Mouse (Mus musculus): ENCODE measurements at regions not wholly inside any gene's neighbourhood (a gene's known extent, or its start where the extent isn't known, plus 50 kb on each side); places are given as distances from the start of the nearest gene placed in this dataset.

- ATAC-seq (ENCODE audit: low FRiP score), result no peak
Observed at GRCm38 (mm10) chr7:71234176-71234769, 117.0 kb downstream of the Gm10295 start.

GRCm38 (mm10) chr7:71232821-71233815 is 118.2 kb downstream of the Gm10295 start:
- no peaks in the 10 kb centered on the region for H3K27me3 ChIP-seq
- no peak overlapping the region for H3K27ac ChIP-seq
- no peak for ATAC-seq (ENCODE audit: low FRiP score)
- no peaks in the 10 kb centered on the region for H3K9me3 ChIP-seq (replicated peaks)
- no peak overlapping the region for H3K4me2 ChIP-seq (replicated peaks)
- H3K9ac ChIP-seq, result no peak overlapping the region
- 80% methylated on average over 8 of the region's 8 CpGs for WGBS
- H3K4me1 ChIP-seq, result peaks cover 2% of the 10 kb centered on the region
- H3K4me3 ChIP-seq, result no peak overlapping the region
- no peaks in the 10 kb centered on the region for H3K36me3 ChIP-seq

More at GRCm38 (mm10) chr7:71234176-71234769, 117.0 kb downstream of the Gm10295 start:
- WGBS, result 63% methylated on average over 5 of the region's 5 CpGs
- Histone ChIP-seq H3K9me3 (replicated peaks) (no peaks in the 10 kb centered on the region), H3K9ac (no peak overlapping the region), H3K36me3 (no peaks in the 10 kb centered on the region), H3K4me2 (replicated peaks) (no peak overlapping the region), H3K27ac (no peak overlapping the region), H3K4me1 (peaks cover 2% of the 10 kb centered on the region), H3K27me3 (no peaks in the 10 kb centered on the region), H3K4me3 (no peak overlapping the region)

- H3K4me3 ChIP-seq, result no peak overlapping the region
- no peaks in the 10 kb centered on the region for H3K27me3 ChIP-seq
- H3K4me1 ChIP-seq, result peaks cover 2% of the 10 kb centered on the region; the same call in 1 of the 2 replicates
- H3K27ac ChIP-seq, result no peak overlapping the region
- no peaks in the 10 kb centered on the region for H3K9me3 ChIP-seq (replicated peaks)
- H3K4me2 ChIP-seq (replicated peaks), result no peak overlapping the region
- no peak overlapping the region for H3K9ac ChIP-seq
- WGBS, result 53% methylated on average over 4 of the region's 4 CpGs
- ATAC-seq (ENCODE audit: low FRiP score), result no peak
- H3K36me3 ChIP-seq, result no peaks in the 10 kb centered on the region
Observed at GRCm38 (mm10) chr7:71230901-71231477, 120.3 kb downstream of the Gm10295 start.

GRCm38 (mm10) chr7:71229183-71229582 is 122.1 kb downstream of the Gm10295 start:
- no peak overlapping the region for H3K27ac ChIP-seq
- H3K4me2 ChIP-seq (replicated peaks), result no peak overlapping the region
- H3K27me3 ChIP-seq, result no peaks in the 10 kb centered on the region
- 77% methylated on average over 3 of the region's 3 CpGs for WGBS
- H3K9ac ChIP-seq, result no peak overlapping the region
- H3K4me1 ChIP-seq, result peaks cover 2% of the 10 kb centered on the region; the same call in 1 of the 2 replicates
- H3K9me3 ChIP-seq (replicated peaks), result no peaks in the 10 kb centered on the region
- H3K36me3 ChIP-seq, result no peaks in the 10 kb centered on the region
- no peak for ATAC-seq (ENCODE audit: low FRiP score)
- H3K4me3 ChIP-seq, result no peak overlapping the region

GRCm38 (mm10) chr7:71224320-71224865 is 126.9 kb downstream of the Gm10295 start:
- H3K4me2 ChIP-seq (replicated peaks), result no peak overlapping the region
- no peaks in the 10 kb centered on the region for H3K4me1 ChIP-seq
- H3K9me3 ChIP-seq (replicated peaks), result no peaks in the 10 kb centered on the region
- H3K36me3 ChIP-seq, result no peaks in the 10 kb centered on the region
- no peak for ATAC-seq (ENCODE audit: low FRiP score)
- WGBS, result 90% methylated on average over 9 of the region's 9 CpGs
- H3K4me3 ChIP-seq, result no peak overlapping the region
- H3K27me3 ChIP-seq, result no peaks in the 10 kb centered on the region
- H3K9ac ChIP-seq, result no peak overlapping the region
- H3K27ac ChIP-seq, result no peak overlapping the region

GRCm38 (mm10) chr7:71223513-71224319 is 127.6 kb downstream of the Gm10295 start:
- Histone ChIP-seq H3K9me3 (replicated peaks) (no peaks in the 10 kb centered on the region), H3K27me3 (no peaks in the 10 kb centered on the region), H3K36me3 (no peaks in the 10 kb centered on the region), H3K4me3 (no peak overlapping the region), H3K4me1 (no peaks in the 10 kb centered on the region), H3K4me2 (replicated peaks) (no peak overlapping the region), H3K9ac (no peak overlapping the region), H3K27ac (no peak overlapping the region)
- WGBS, result 80% methylated on average over 17 of the region's 17 CpGs
- ATAC-seq (ENCODE audit: low FRiP score), result no peak

- Histone ChIP-seq H3K27me3 (no peaks in the 10 kb centered on the region), H3K27ac (no peak overlapping the region), H3K4me2 (replicated peaks) (no peak overlapping the region), H3K9ac (no peak overlapping the region), H3K4me3 (no peak overlapping the region), H3K36me3 (no peaks in the 10 kb centered on the region), H3K4me1 (no peaks in the 10 kb centered on the region), H3K9me3 (replicated peaks) (no peaks in the 10 kb centered on the region)
- no peak for ATAC-seq (ENCODE audit: low FRiP score)
- 85% methylated on average over 7 of the region's 7 CpGs for WGBS
Observed at GRCm38 (mm10) chr7:71217344-71217743, 133.9 kb downstream of the Gm10295 start.

- no peak overlapping the region for H3K4me3 ChIP-seq
- H3K4me1 ChIP-seq, result no peaks in the 10 kb centered on the region
- no peaks in the 10 kb centered on the region for H3K36me3 ChIP-seq
- no peaks in the 10 kb centered on the region for H3K27me3 ChIP-seq
- no peaks in the 10 kb centered on the region for H3K9me3 ChIP-seq (replicated peaks)
- H3K4me2 ChIP-seq (replicated peaks), result no peak overlapping the region
- H3K27ac ChIP-seq, result no peak overlapping the region
- ATAC-seq (ENCODE audit: low FRiP score), result no peak
- WGBS, result 59% methylated on average over 2 of the region's 2 CpGs
- H3K9ac ChIP-seq, result no peak overlapping the region
Observed at GRCm38 (mm10) chr7:71216808-71217207, 134.5 kb downstream of the Gm10295 start.

GRCm38 (mm10) chr7:71214500-71215055 is 136.7 kb downstream of the Gm10295 start:
- no peaks in the 10 kb centered on the region for H3K27me3 ChIP-seq
- WGBS, result 78% methylated on average over 13 of the region's 13 CpGs
- no peak overlapping the region for H3K27ac ChIP-seq
- ATAC-seq (ENCODE audit: low FRiP score), result no peak
- H3K4me1 ChIP-seq, result no peaks in the 10 kb centered on the region
- H3K4me3 ChIP-seq, result no peak overlapping the region
- H3K36me3 ChIP-seq, result no peaks in the 10 kb centered on the region
- no peak overlapping the region for H3K4me2 ChIP-seq (replicated peaks)
- H3K9me3 ChIP-seq (replicated peaks), result no peaks in the 10 kb centered on the region
- no peak overlapping the region for H3K9ac ChIP-seq

GRCm38 (mm10) chr7:71193131-71193530 is 158.2 kb downstream of the Gm10295 start:
- H3K4me2 ChIP-seq (replicated peaks), result no peak overlapping the region; the same call in 1 of the 2 replicates
- peaks cover 8% of the 10 kb centered on the region for H3K4me1 ChIP-seq
- no peak overlapping the region for H3K4me3 ChIP-seq
- ATAC-seq (ENCODE audit: low FRiP score), result 0 out of 2 replicates have a peak, but pooled peaks have one; percentile 48
- no peaks in the 10 kb centered on the region for H3K36me3 ChIP-seq
- H3K27ac ChIP-seq, result no peak overlapping the region; the same call in 1 of the 2 replicates
- H3K27me3 ChIP-seq, result no peaks in the 10 kb centered on the region
- no peak overlapping the region for H3K9ac ChIP-seq
- no peaks in the 10 kb centered on the region for H3K9me3 ChIP-seq (replicated peaks)
- WGBS, result 24% methylated on average over 7 of the region's 7 CpGs

GRCm38 (mm10) chr7:71190161-71190711 is 161.0 kb downstream of the Gm10295 start:
- Histone ChIP-seq H3K9ac (no peak overlapping the region), H3K4me2 (replicated peaks) (no peak overlapping the region), H3K27me3 (no peaks in the 10 kb centered on the region), H3K4me1 (peaks cover 9% of the 10 kb centered on the region), H3K9me3 (replicated peaks) (no peaks in the 10 kb centered on the region), H3K27ac (no peak overlapping the region), H3K4me3 (no peak overlapping the region), H3K36me3 (no peaks in the 10 kb centered on the region)
- peak; percentile 38; the same call in 1 of the 2 replicates for ATAC-seq (ENCODE audit: low FRiP score)
- 56% methylated on average over 12 of the region's 12 CpGs for WGBS

Measured in hindbrain, embryonic 12.5 days (tissue).